Mouse (Mus musculus) olfactory bulb, adult 2 months (tissue): ENCODE measurements around the gene Gpam.

Experiments
- CTCF ChIP-seq: fragments of 200-500 bp; IDR thresholded peaks from 2 replicates; pipeline ENCODE4 v1.5.1; 2012; ENCODE audit warnings: low read depth, mild to moderate bottlenecking, low read length, moderate library complexity; ENCODE audit not compliant: insufficient read depth
- POLR2A ChIP-seq: fragments of 200-500 bp; IDR thresholded peaks from 2 replicates; pipeline ENCODE4 v1.6.1; 2012; ENCODE audit warnings: mild to moderate bottlenecking, low read depth, low read length, moderate library complexity; ENCODE audit not compliant: insufficient read depth

- no peak for TF ChIP-seq POLR2A
- no peak for TF ChIP-seq CTCF
These were observed 25.9 kb upstream of the Gpam start for GRCm38 (mm10) chr19:55152983-55153382.
